Mouse (Mus musculus): ENCODE data around the gene Tldc2.

DNA sequence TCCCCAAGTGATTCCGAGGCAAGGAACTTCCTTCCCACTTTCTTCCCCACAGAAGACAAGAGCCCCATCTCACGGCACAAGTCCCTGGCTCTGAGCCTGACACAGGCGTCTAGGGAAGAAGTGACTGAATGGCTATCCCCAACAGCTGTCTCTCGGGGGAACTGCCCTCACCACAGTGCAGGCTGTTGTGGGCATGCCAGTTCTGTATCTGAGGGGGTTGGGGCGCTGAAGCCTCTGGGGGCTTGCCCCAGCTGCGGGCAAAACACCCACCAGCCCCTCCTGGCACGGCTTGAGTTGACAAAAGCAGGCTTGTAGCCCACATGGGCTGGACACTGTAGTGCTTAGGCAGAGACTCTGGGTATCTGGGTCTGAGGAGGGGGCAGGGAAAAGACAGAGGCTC, 22.7 kb upstream of the Tldc2 start:
- peak; percentile 51 for TF ChIP-seq TCF12 (IDR thresholded peaks at IDR 0.05; ENCODE audit: insufficient read depth, poor library complexity, severe bottlenecking)
- TF ChIP-seq MYOG (IDR thresholded peaks at IDR 0.05; ENCODE audit: control insufficient read depth in 1 of 3, insufficient read depth in 1 of 3, insufficient read length in 2 of 3, low read depth in 2 of 3), result peak; percentile 80 to 95 (median 93)
- no peak for TF ChIP-seq CEBPB (IDR thresholded peaks at IDR 0.05; ENCODE audit: insufficient read depth, poor library complexity, severe bottlenecking)
- peak; percentile 6 to 93 (median 83) for TF ChIP-seq MYOD1 (IDR thresholded peaks at IDR 0.05; ENCODE audit: control insufficient read depth in 1 of 3, insufficient read length in 2 of 3, low read depth in 2 of 3)
- TF ChIP-seq POLR2A (IDR thresholded peaks at IDR 0.05; ENCODE audit: insufficient read length, low read depth), result no peak
- TF ChIP-seq MAX (IDR thresholded peaks at IDR 0.05; ENCODE audit: low read depth), result no peak
- peak; percentile 35 for TF ChIP-seq TCF3 (IDR thresholded peaks at IDR 0.05; ENCODE audit: insufficient read length, low read depth)
- TF ChIP-seq USF1 (IDR thresholded peaks at IDR 0.05; ENCODE audit: low read depth), result no peak
- TF ChIP-seq SRF (IDR thresholded peaks at IDR 0.05; ENCODE audit: control insufficient read depth, insufficient read length, low read depth), result no peak
- no peak for TF ChIP-seq POLR2AphosphoS2 (IDR thresholded peaks at IDR 0.05; ENCODE audit: insufficient read length, low read depth)
- no peak for TF ChIP-seq E2F4 (IDR thresholded peaks at IDR 0.05; ENCODE audit: insufficient read depth)
